Comparison of ENCODE assay signal across 29 mouse cellular contexts in genomic region chr1:88267489-88267888, GRCm38 (mm10). TPM values are rescaled to one million over a fixed set of nuclear protein-coding genes. Genes with fewer than 3 reads are reported as not detected.
DNase-seq lines count a peak whose midpoint lies in the region; ATAC-seq and TF ChIP-seq lines count a peak whose summit lies in the region.
"Had no signal": no experiment of that assay in that cellular context is flagged by ENCODE, and none has a peak within 500 bp of the region (broad histone marks: within the 10 kb centered on the region; RNA-seq: fewer than 3 reads in every experiment).

No protein-coding gene starts in this region.

- in situ Hi-C loops in CH12.LX (cut with MboI; ENCODE audit: low pct_ligation_motif_present, low pct_unique_long_range_greater_than_20kb, low sequenced_read_pairs): no loop called here

- H3K4me2 ChIP-seq in hindbrain, embryonic 11.5 days (replicated peaks; ENCODE audit: low read depth, low read length): no peak overlapping the region
- H3K4me2 ChIP-seq in liver, embryonic 16.5 days (ENCODE audit: low read depth, low read length): no peak overlapping the region
- no peak overlapping the region for H3K4me2 ChIP-seq in liver, embryonic 11.5 days
- H3K4me2 ChIP-seq in CH12.LX (ENCODE audit: insufficient read depth, low read depth, poor library complexity, severe bottlenecking): no peak overlapping the region

- H3K4me3 ChIP-seq in hindbrain, embryonic 11.5 days (ENCODE audit: low read depth, low read length): no peak overlapping the region
- H3K4me3 ChIP-seq in hindbrain, embryonic 10.5 days: no peak overlapping the region
- H3K4me3 ChIP-seq in liver, embryonic 16.5 days (ENCODE audit: low read depth, low read length): no peak overlapping the region
- no peak overlapping the region for H3K4me3 ChIP-seq in liver, embryonic 11.5 days (ENCODE audit: low read depth, low read length)
- no peak overlapping the region for H3K4me3 ChIP-seq in CH12.LX (replicated peaks in 1 of 3; ENCODE audit: low read depth in 2 of 3, low read length in 2 of 3, poor library complexity in 1 of 3)
- no peak overlapping the region for H3K4me3 ChIP-seq in MEL (ENCODE audit: control insufficient read depth in 1 of 2, insufficient read depth in 1 of 2, low read depth in 2 of 2, low read length in 2 of 2)

- H3K79me2 ChIP-seq in CH12.LX (replicated peaks; ENCODE audit: control insufficient read depth, extremely low read depth, insufficient read depth, poor library complexity, severe bottlenecking) (no peaks in the 10 kb centered on the region), MEL (ENCODE audit: control insufficient read depth, insufficient read depth, low read length, poor library complexity) (no peaks in the 10 kb centered on the region)

- peaks cover 10% of the 10 kb centered on the region; the same call in 1 of the 2 replicates for H3K9me3 ChIP-seq in hindbrain, embryonic 11.5 days (ENCODE audit: control insufficient read depth, low read length)
- H3K9me3 ChIP-seq in hindbrain, embryonic 10.5 days: peaks cover 79% of the 10 kb centered on the region
- no peaks in the 10 kb centered on the region for H3K9me3 ChIP-seq in liver, embryonic 16.5 days (replicated peaks; ENCODE audit: control insufficient read depth, low read length)
- peaks cover 11% of the 10 kb centered on the region for H3K9me3 ChIP-seq in liver, embryonic 11.5 days (ENCODE audit: control insufficient read depth, low read length)
- peaks cover 16% of the 10 kb centered on the region for H3K9me3 ChIP-seq in CH12.LX (replicated peaks; ENCODE audit: low read length)
- H3K9me3 ChIP-seq in MEL (replicated peaks; ENCODE audit: insufficient read depth, low read length): no peaks in the 10 kb centered on the region

- H3K4me1 ChIP-seq in hindbrain, embryonic 11.5 days (replicated peaks; ENCODE audit: control insufficient read depth, insufficient read depth, low read length): no peaks in the 10 kb centered on the region
- no peaks in the 10 kb centered on the region for H3K4me1 ChIP-seq in hindbrain, embryonic 10.5 days (replicated peaks)
- H3K4me1 ChIP-seq in liver, embryonic 16.5 days (ENCODE audit: control insufficient read depth, low read depth, low read length): peaks cover 5% of the 10 kb centered on the region; the same call in 1 of the 2 replicates
- H3K4me1 ChIP-seq in liver, embryonic 11.5 days (replicated peaks; ENCODE audit: control insufficient read depth, insufficient read depth, low read length): peaks cover 2% of the 10 kb centered on the region; the same call in 1 of the 2 replicates
- H3K4me1 ChIP-seq in CH12.LX (ENCODE audit: control insufficient read depth in 1 of 2, insufficient read depth in 2 of 2) (no peaks in the 10 kb centered on the region), MEL (ENCODE audit: control insufficient read depth in 1 of 2, insufficient read depth in 2 of 2, low read length in 2 of 2) (peaks cover 3 to 6% of the 10 kb centered on the region in 2 experiments)

- DNase-seq in hindbrain, embryonic 11.5 days (ENCODE audit: low spot score): no peak
- no peak for DNase-seq in hindbrain, embryonic 10.5 days (ENCODE audit: low spot score)
- no peak for DNase-seq in liver, embryonic 11.5 days (ENCODE audit: low spot score)
- DNase-seq in CH12.LX (ENCODE audit: extremely low read depth) (no peak), MEL (ENCODE audit: low read depth, low spot score) (no peak)
- no peak for DNase-seq in left cerebral cortex, adult 11 months (ENCODE audit: low spot score)
- no peak for DNase-seq in spleen, postnatal 36 days (ENCODE audit: low spot score in 2 of 2)
- DNase-seq: cerebellum, adult 8-10 months; kidney, adult 2 months; kidney, postnatal 10 days; liver; midbrain, embryonic 14.5 days; right cerebral cortex, postnatal 14 days; thymus, adult 2 months had no signal

- WGBS in hindbrain, embryonic 11.5 days: 94% methylated on average over 6 of the region's 6 CpGs
- WGBS in hindbrain, embryonic 10.5 days: 94% methylated on average over 6 of the region's 6 CpGs
- 85% methylated on average over 6 of the region's 6 CpGs for WGBS in liver, embryonic 16.5 days (ENCODE audit: insufficient replicate concordance)
- WGBS in liver, embryonic 11.5 days: 94% methylated on average over 6 of the region's 6 CpGs

- no peak for TF ChIP-seq EP300 in CH12.LX (IDR thresholded peaks at IDR 0.05; ENCODE audit: low read length)
- TF ChIP-seq EP300 in MEL (IDR thresholded peaks at IDR 0.05; ENCODE audit: low read depth in 1 of 2, low read length in 2 of 2): no peak

- dilution Hi-C loops in CH12.LX (cut with MboI; ENCODE audit: extremely low pct_ligation_motif_present, extremely low pct_unique_long_range_greater_than_20kb, low sequenced_read_pairs): no loop called here

- TF ChIP-seq CTCF in CH12.LX (conservative IDR thresholded peaks at IDR 0.05 in 1 of 2, IDR thresholded peaks at IDR 0.05 in 1 of 2; ENCODE audit: low read depth in 2 of 2, low read length in 2 of 2) (no peak), MEL (IDR thresholded peaks at IDR 0.05 in 2 of 3, conservative IDR thresholded peaks at IDR 0.05 in 1 of 3; ENCODE audit: control insufficient read depth in 1 of 3, insufficient read depth in 1 of 3, low read depth in 2 of 3, low read length in 3 of 3, poor library complexity in 1 of 3, severe bottlenecking in 1 of 3) (no peak)

- H3K27ac ChIP-seq in hindbrain, embryonic 11.5 days (ENCODE audit: low read depth, low read length): no peak overlapping the region
- H3K27ac ChIP-seq in hindbrain, embryonic 10.5 days: no peak overlapping the region
- no peak overlapping the region for H3K27ac ChIP-seq in liver, embryonic 16.5 days (ENCODE audit: low read length)
- H3K27ac ChIP-seq in liver, embryonic 11.5 days (ENCODE audit: low read depth, low read length): no peak overlapping the region
- H3K27ac ChIP-seq in CH12.LX (ENCODE audit: insufficient read depth, low read depth) (no peak overlapping the region), MEL (ENCODE audit: control insufficient read depth, low read depth, low read length) (no peak overlapping the region)

- TF ChIP-seq RAD21 in CH12.LX (IDR thresholded peaks at IDR 0.05; ENCODE audit: low read depth, low read length) (no peak), MEL (IDR thresholded peaks at IDR 0.05; ENCODE audit: low read depth, low read length) (no peak)

- peaks cover 84% of the 10 kb centered on the region for H3K36me3 ChIP-seq in hindbrain, embryonic 11.5 days (ENCODE audit: control insufficient read depth, insufficient read depth, low read length)
- peaks cover 96% of the 10 kb centered on the region for H3K36me3 ChIP-seq in hindbrain, embryonic 10.5 days
- peaks cover 90% of the 10 kb centered on the region for H3K36me3 ChIP-seq in liver, embryonic 16.5 days (ENCODE audit: control insufficient read depth, insufficient read depth)
- peaks cover 90% of the 10 kb centered on the region for H3K36me3 ChIP-seq in liver, embryonic 11.5 days (ENCODE audit: control insufficient read depth, insufficient read depth, low read length)
- peaks cover 84 to 91% of the 10 kb centered on the region in 2 experiments for H3K36me3 ChIP-seq in CH12.LX (replicated peaks in 1 of 2; ENCODE audit: control insufficient read depth in 1 of 2, insufficient read depth in 1 of 2, low read length in 1 of 2)
- peaks cover 8 to 37% of the 10 kb centered on the region in 2 experiments for H3K36me3 ChIP-seq in MEL (ENCODE audit: control insufficient read depth in 1 of 2, insufficient read depth in 2 of 2, low read length in 2 of 2)

- no peaks in the 10 kb centered on the region for H3K27me3 ChIP-seq in hindbrain, embryonic 11.5 days (ENCODE audit: control insufficient read depth, insufficient read depth, low read length)
- H3K27me3 ChIP-seq in hindbrain, embryonic 10.5 days (ENCODE audit: insufficient read depth, poor library complexity, severe bottlenecking): no peaks in the 10 kb centered on the region
- no peaks in the 10 kb centered on the region for H3K27me3 ChIP-seq in liver, embryonic 16.5 days (ENCODE audit: control insufficient read depth, insufficient read depth, low read depth, low read length)
- H3K27me3 ChIP-seq in liver, embryonic 11.5 days (replicated peaks; ENCODE audit: control insufficient read depth, insufficient read depth, low read length): no peaks in the 10 kb centered on the region
- no peaks in the 10 kb centered on the region for H3K27me3 ChIP-seq in CH12.LX (replicated peaks)
- no peaks in the 10 kb centered on the region for H3K27me3 ChIP-seq in MEL (ENCODE audit: control insufficient read depth in 1 of 2, insufficient read depth in 2 of 2, low read length in 2 of 2)
- H3K27me3 ChIP-seq: Patski had no signal

- H3K9ac ChIP-seq in hindbrain, embryonic 11.5 days (ENCODE audit: low read depth, low read length): no peak overlapping the region
- H3K9ac ChIP-seq in liver, embryonic 16.5 days (ENCODE audit: low read depth, low read length): no peak overlapping the region
- H3K9ac ChIP-seq in liver, embryonic 11.5 days (ENCODE audit: low read depth, low read length): no peak overlapping the region
- H3K9ac ChIP-seq in CH12.LX (ENCODE audit: insufficient read depth, low read depth): no peak overlapping the region
- no peak overlapping the region for H3K9ac ChIP-seq in MEL (ENCODE audit: control insufficient read depth, low read depth, low read length, poor library complexity, severe bottlenecking)

- ATAC-seq in hindbrain, embryonic 11.5 days (ENCODE audit: low FRiP score): peak; percentile 20; the same call in 1 of the 2 replicates
- 0 out of 2 replicates have a peak, but pooled peaks have one; percentile 1 for ATAC-seq in liver, embryonic 16.5 days (ENCODE audit: low read depth)
- no peak; the same call in 1 of the 2 replicates for ATAC-seq in liver, embryonic 11.5 days (replicated peaks; ENCODE audit: low FRiP score)
- ATAC-seq: Patski had no signal

- TF ChIP-seq POLR2A in CH12.LX (IDR thresholded peaks at IDR 0.05; ENCODE audit: low read depth, low read length) (no peak), MEL (IDR thresholded peaks at IDR 0.05; ENCODE audit: control insufficient read depth in 1 of 2, insufficient read depth in 1 of 2, low read depth in 1 of 2, low read length in 2 of 2, poor library complexity in 1 of 2) (no peak)

RNA-seq across cellular contexts. Expression of gene Hjurp, which starts 9.9 kb away (rescaled TPM):
- polyA plus RNA-seq in hindbrain, embryonic 11.5 days (2014; fragmentation: Nextera tagmentation; extraction: Ambion mirVana): 126 and 136 TPM in 2 replicates
- 169 and 205 TPM in 2 replicates for polyA plus RNA-seq in hindbrain, embryonic 10.5 days (2016; fragmentation: Nextera tagmentation; extraction: Ambion mirVana)
- polyA plus RNA-seq in liver, embryonic 16.5 days (2015; fragmentation: Nextera tagmentation; extraction: Ambion mirVana): 69.3 and 71.4 TPM in 2 replicates
- polyA plus RNA-seq in liver, embryonic 11.5 days (2014; fragmentation: Nextera tagmentation; extraction: Ambion mirVana): 146 and 168 TPM in 2 replicates
- total RNA-seq in CH12.LX (2012; rRNA removed) (65.2 and 69.8 TPM in 2 replicates), CH12.LX (2014; rRNA removed) (74.1 and 80.8 TPM in 2 replicates), MEL (2012; rRNA removed) (58.6 and 59.4 TPM in 2 replicates)
- polyA plus RNA-seq in CH12.LX (2012; ENCODE audit: insufficient read length, low read depth) (64.8 and 67.6 TPM in 2 replicates), MEL (2012; ENCODE audit: insufficient read depth in 1 of 2, insufficient read length in 2 of 2, low read depth in 1 of 2, low replicate concordance in 2 of 2, missing spikeins in 1 of 2) (100 to 1,000 TPM in 1 of 2 experiments, 10 to 100 TPM in 1; 76.3 to 103 TPM)

RNA-seq across cellular contexts. Expression of gene Trpm8, which starts 10.0 kb away (rescaled TPM):
- polyA plus RNA-seq in hindbrain, embryonic 11.5 days (2014; fragmentation: Nextera tagmentation; extraction: Ambion mirVana): not detected in 2 replicates
- not detected in 2 replicates for polyA plus RNA-seq in hindbrain, embryonic 10.5 days (2016; fragmentation: Nextera tagmentation; extraction: Ambion mirVana)
- polyA plus RNA-seq in liver, embryonic 16.5 days (2015; fragmentation: Nextera tagmentation; extraction: Ambion mirVana): not detected in 2 replicates
- polyA plus RNA-seq in liver, embryonic 11.5 days (2014; fragmentation: Nextera tagmentation; extraction: Ambion mirVana): not detected in 2 replicates
- total RNA-seq in CH12.LX (2012; rRNA removed) (not detected in 2 replicates), CH12.LX (2014; rRNA removed) (not detected in 2 replicates), MEL (2012; rRNA removed) (not detected in 2 replicates)
- polyA plus RNA-seq in CH12.LX (2012; ENCODE audit: insufficient read length, low read depth) (not detected in 2 replicates), MEL (2012; ENCODE audit: insufficient read depth in 1 of 2, insufficient read length in 2 of 2, low read depth in 1 of 2, low replicate concordance in 2 of 2, missing spikeins in 1 of 2) (not detected)
- total RNA-seq: gastrocnemius, adult 18-20 months; gastrocnemius, postnatal 4 days; hematopoietic stem cell, adult 5-6 weeks; megakaryocyte progenitor cell, adult 5-6 weeks had no signal
- polyA plus RNA-seq: embryonic facial prominence, embryonic 11.5 days; heart, embryonic 16.5 days; kidney, adult 2 months; neural tube, embryonic 11.5 days; stomach, embryonic 14.5 days; urinary bladder, adult 2 months had no signal

RNA-seq across cellular contexts. Expression of gene Mroh2a, which starts 40.7 kb away (rescaled TPM):
- 1.3 and 1.7 TPM in 2 replicates for polyA plus RNA-seq in hindbrain, embryonic 11.5 days (2014; fragmentation: Nextera tagmentation; extraction: Ambion mirVana)
- 0.93 and 1.1 TPM in 2 replicates for polyA plus RNA-seq in hindbrain, embryonic 10.5 days (2016; fragmentation: Nextera tagmentation; extraction: Ambion mirVana)
- polyA plus RNA-seq in liver, embryonic 16.5 days (2015; fragmentation: Nextera tagmentation; extraction: Ambion mirVana): 0.54 and 0.61 TPM in 2 replicates
- polyA plus RNA-seq in liver, embryonic 11.5 days (2014; fragmentation: Nextera tagmentation; extraction: Ambion mirVana): 1.3 and 1.5 TPM in 2 replicates
- total RNA-seq in CH12.LX (2012; rRNA removed) (0.13 and 0.17 TPM in 2 replicates), CH12.LX (2014; rRNA removed) (not detected in 2 replicates), MEL (2012; rRNA removed) (0.20 and 0.27 TPM in 2 replicates)
- polyA plus RNA-seq in CH12.LX (2012; ENCODE audit: insufficient read length, low read depth) (0.78 and 1.0 TPM in 2 replicates), MEL (2012; ENCODE audit: insufficient read depth in 1 of 2, insufficient read length in 2 of 2, low read depth in 1 of 2, low replicate concordance in 2 of 2, missing spikeins in 1 of 2) (1 to 10 TPM in 1 of 2 experiments, not detected in 1; 2.5 TPM)
- total RNA-seq: gastrocnemius, adult 18-20 months had no signal
- polyA plus RNA-seq: cortical plate, adult 2 months had no signal

RNA-seq across cellular contexts. Expression of gene Ugt1a1, which starts 55.7 kb away (rescaled TPM):
- polyA plus RNA-seq in hindbrain, embryonic 11.5 days (2014; fragmentation: Nextera tagmentation; extraction: Ambion mirVana): not detected in 2 replicates
- polyA plus RNA-seq in hindbrain, embryonic 10.5 days (2016; fragmentation: Nextera tagmentation; extraction: Ambion mirVana): not detected in 2 replicates
- 0.11 and 0.21 TPM in 2 replicates for polyA plus RNA-seq in liver, embryonic 16.5 days (2015; fragmentation: Nextera tagmentation; extraction: Ambion mirVana)
- polyA plus RNA-seq in liver, embryonic 11.5 days (2014; fragmentation: Nextera tagmentation; extraction: Ambion mirVana): 0.14 TPM in 1 of 2 replicates, not detected in the other
- total RNA-seq in CH12.LX (2012; rRNA removed): 0.08 TPM in 1 of 2 replicates, not detected in the other
- total RNA-seq in CH12.LX (2014; rRNA removed): not detected in 2 replicates
- 0.19 TPM in 1 of 2 replicates, not detected in the other for polyA plus RNA-seq in CH12.LX (2012; ENCODE audit: insufficient read length, low read depth)
- not detected in 2 replicates for total RNA-seq in MEL (2012; rRNA removed)
- not detected for polyA plus RNA-seq in MEL (2012; ENCODE audit: insufficient read depth in 1 of 2, insufficient read length in 2 of 2, low read depth in 1 of 2, low replicate concordance in 2 of 2, missing spikeins in 1 of 2)
- total RNA-seq: hematopoietic stem cell, adult 5-6 weeks; layer of hippocampus, adult 18-20 months; layer of hippocampus, postnatal 25 days had no signal
- polyA plus RNA-seq: embryonic facial prominence, embryonic 11.5 days; lung, embryonic 16.5 days; midbrain, embryonic 14.5 days; neural tube, embryonic 11.5 days had no signal
